Mouse (Mus musculus) heart, postnatal 0 days (tissue): ENCODE results near the gene Prss57. TPM values are rescaled to one million over a fixed set of nuclear protein-coding genes. Genes with fewer than 3 reads are reported as not detected.

Source experiments
- ATAC-seq: fragments of 200-750 bp; cut with Nextera tagmentation; 2 replicates; pipeline ENCODE4 v1.8.0; 2017; ENCODE audit warnings: low read depth, moderate number of reproducible peaks, moderate library complexity; ENCODE audit not compliant: insufficient read depth
- DNase-seq: peaks from one replicate; pipeline ENCODE4 v3.0.0-alpha.2; 2016; ENCODE audit warnings: low spot score
- H3K27ac ChIP-seq: fragments of 300-500 bp; sonication (generic); 2 replicates; pipeline ENCODE4 v1.5.1; 2014; ENCODE audit warnings: low read depth, mild to moderate bottlenecking
- H3K27me3 ChIP-seq: fragments of 300-500 bp; sonication (generic); 2 replicates; pipeline ENCODE4 v1.6.1; 2014; ENCODE audit warnings: low read length, mixed read lengths; ENCODE audit not compliant: control insufficient read depth, insufficient read depth
- H3K36me3 ChIP-seq: fragments of 300-500 bp; sonication (generic); replicated peaks from 2 replicates; pipeline ENCODE4 v1.6.1; 2014; ENCODE audit warnings: low read length, mixed read lengths; ENCODE audit not compliant: control insufficient read depth, insufficient read depth
- H3K4me1 ChIP-seq: fragments of 300-500 bp; sonication (generic); 2 replicates; pipeline ENCODE4 v1.6.1; 2014; ENCODE audit warnings: antibody characterized with exemption; ENCODE audit not compliant: control insufficient read depth, insufficient read depth
- H3K4me2 ChIP-seq: fragments of 300-500 bp; sonication (generic); 2 replicates; pipeline ENCODE4 v1.6.1; 2014; ENCODE audit warnings: low read depth, mild to moderate bottlenecking, low read length, moderate library complexity
- H3K4me3 ChIP-seq: fragments of 300-500 bp; sonication (generic); 2 replicates; pipeline ENCODE4 v1.5.1; 2014; ENCODE audit warnings: low read depth, low read length
- H3K9ac ChIP-seq: fragments of 300-500 bp; sonication (generic); replicated peaks from 2 replicates; pipeline ENCODE4 v1.6.1; 2014; ENCODE audit warnings: low read depth, low read length, mixed read lengths
- H3K9me3 ChIP-seq: fragments of 300-500 bp; sonication (generic); replicated peaks from 2 replicates; pipeline ENCODE4 v1.6.1; 2016; ENCODE audit warnings: low read length; ENCODE audit not compliant: control insufficient read depth
- CTCF ChIP-seq: IDR thresholded peaks from 2 replicates; pipeline ENCODE4 v1.5.1; 2016; ENCODE audit warnings: antibody characterized with exemption, control low read depth, low read depth
- EP300 ChIP-seq: IDR thresholded peaks from 2 replicates; pipeline ENCODE4 v1.6.1; 2016; ENCODE audit warnings: antibody characterized with exemption, low read depth
- WGBS: fragments of 180-500 bp; shearing (Covaris S2); extraction: QIAGEN DNeasy Blood & Tissue Kit; methylation state at CpG from one replicate; pipeline ENCODE4 v1.1.7; 2014; 5-methylcytosine and 5-hydroxymethylcytosine counted together
- polyA plus RNA-seq: library from polyadenylated mRNA; unstranded; fragments of >200 nt; fragmentation: Nextera tagmentation; extraction: Ambion mirVana; gene quantifications from 2 replicates; pipeline ENCODE4 v1.2.1, GENCODE M21; 2015
- total RNA-seq: library from RNA; depleted of rRNA; stranded (reverse); fragments of >200 nt; gene quantifications from 2 replicates; pipeline ENCODE4 v1.2.3, GENCODE M21; 2014; ENCODE audit warnings: low replicate concordance

Prss57 gene
- total and polyA plus RNA-seq, 2 experiments from 2014 or later, result 1.3 TPM; not detected in 1

DNA sequence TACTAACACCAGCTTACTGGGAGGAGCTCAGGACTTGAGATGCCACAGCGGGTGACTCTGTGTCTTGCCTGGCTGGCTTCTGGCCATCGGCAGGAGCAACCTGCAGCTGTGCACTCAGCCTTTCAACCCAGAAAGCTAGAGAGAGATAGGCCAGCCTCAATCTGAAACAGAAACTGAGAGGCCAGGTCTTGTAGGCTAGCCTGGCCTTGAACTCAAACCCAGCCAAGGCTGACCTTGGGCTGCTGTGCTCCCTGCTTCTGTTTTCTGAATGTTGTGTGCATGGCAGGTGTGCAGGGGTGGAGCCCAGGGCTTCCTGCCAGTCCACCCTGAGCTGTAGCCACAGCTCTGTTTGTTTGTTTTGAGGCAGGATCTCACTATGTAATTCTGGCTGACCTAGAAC, 17.6 kb downstream of the Prss57 start:
- no peak overlapping the region for H3K4me3 ChIP-seq
- H3K36me3 ChIP-seq, result no peaks in the 10 kb centered on the region
- H3K27me3 ChIP-seq, result 0 out of 2 replicates have a peak, but pooled peaks cover 3% of the 10 kb centered on the region
- no peak for DNase-seq
- H3K9ac ChIP-seq, result no peak overlapping the region
- peaks cover 4% of the 10 kb centered on the region for H3K9me3 ChIP-seq
- TF ChIP-seq CTCF (no peak), EP300 (no peak)
- WGBS, result 78% methylated on average over 2 of the region's 2 CpGs
- no peak overlapping the region for H3K27ac ChIP-seq
- peaks cover 3% of the 10 kb centered on the region for H3K4me1 ChIP-seq
- ATAC-seq, result no peak
- H3K4me2 ChIP-seq, result no peak overlapping the region

DNA sequence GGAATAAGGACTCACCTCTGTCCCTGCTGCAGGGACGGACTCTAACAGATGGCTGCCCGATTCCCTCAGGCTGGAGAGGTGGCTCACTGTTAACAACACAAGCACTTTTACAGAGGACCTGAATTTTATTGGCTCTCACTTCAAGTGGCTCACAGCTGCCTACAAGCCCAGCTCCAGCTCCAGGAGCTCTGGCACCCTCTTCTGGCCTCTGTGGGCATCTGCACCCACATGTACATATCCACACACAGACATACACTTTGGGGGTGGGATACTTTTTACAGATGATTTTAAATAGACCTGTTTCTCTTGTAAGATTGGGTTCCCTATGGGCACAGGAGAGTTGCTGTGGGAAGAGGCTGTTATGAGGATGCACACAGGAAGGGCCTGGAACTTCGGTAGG, 18.4 kb downstream of the Prss57 start:
- 92% methylated on average over 3 of the region's 3 CpGs for WGBS
- H3K27ac ChIP-seq, result no peak overlapping the region
- H3K9ac ChIP-seq, result no peak overlapping the region
- H3K36me3 ChIP-seq, result no peaks in the 10 kb centered on the region
- H3K27me3 ChIP-seq, result no peaks in the 10 kb centered on the region
- no peaks in the 10 kb centered on the region; the same call in 1 of the 2 replicates for H3K4me1 ChIP-seq
- peaks cover 4% of the 10 kb centered on the region for H3K9me3 ChIP-seq
- DNase-seq, result no peak
- ATAC-seq, result no peak
- H3K4me3 ChIP-seq, result no peak overlapping the region
- H3K4me2 ChIP-seq, result no peak overlapping the region
- TF ChIP-seq CTCF (0 out of 2 replicates have a peak, but pooled peaks have one; percentile 12), EP300 (no peak)

DNA sequence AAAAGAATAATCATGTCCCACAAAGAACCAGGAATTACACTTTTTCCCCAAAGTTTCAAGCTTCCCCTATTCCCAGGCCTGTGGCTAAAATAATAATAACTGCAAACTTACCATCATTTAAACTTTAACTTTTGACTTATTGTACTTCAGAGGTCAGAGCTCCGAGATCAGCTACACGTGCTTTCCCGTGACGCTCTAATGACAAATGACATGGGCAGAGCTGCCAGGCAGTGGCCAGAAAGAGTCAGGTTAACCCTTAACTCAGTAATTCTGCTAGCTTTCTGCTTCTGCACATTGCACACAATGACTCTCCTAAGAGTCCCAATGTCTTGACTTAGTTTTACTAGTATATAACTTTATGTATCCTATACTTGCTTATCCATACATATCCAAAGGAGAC, 21.4 kb downstream of the Prss57 start:
- no peak overlapping the region for H3K4me3 ChIP-seq
- TF ChIP-seq CTCF (no peak), EP300 (no peak)
- H3K4me2 ChIP-seq, result no peak overlapping the region
- H3K36me3 ChIP-seq, result no peaks in the 10 kb centered on the region
- DNase-seq, result no peak
- H3K9ac ChIP-seq, result no peak overlapping the region
- H3K4me1 ChIP-seq, result peaks cover 18% of the 10 kb centered on the region
- WGBS, result 69% methylated on average over 4 of the region's 4 CpGs
- ATAC-seq, result no peak
- H3K27me3 ChIP-seq, result no peaks in the 10 kb centered on the region
- no peak overlapping the region for H3K27ac ChIP-seq
- H3K9me3 ChIP-seq, result peaks cover 4% of the 10 kb centered on the region; the same call in 1 of the 2 replicates

DNA sequence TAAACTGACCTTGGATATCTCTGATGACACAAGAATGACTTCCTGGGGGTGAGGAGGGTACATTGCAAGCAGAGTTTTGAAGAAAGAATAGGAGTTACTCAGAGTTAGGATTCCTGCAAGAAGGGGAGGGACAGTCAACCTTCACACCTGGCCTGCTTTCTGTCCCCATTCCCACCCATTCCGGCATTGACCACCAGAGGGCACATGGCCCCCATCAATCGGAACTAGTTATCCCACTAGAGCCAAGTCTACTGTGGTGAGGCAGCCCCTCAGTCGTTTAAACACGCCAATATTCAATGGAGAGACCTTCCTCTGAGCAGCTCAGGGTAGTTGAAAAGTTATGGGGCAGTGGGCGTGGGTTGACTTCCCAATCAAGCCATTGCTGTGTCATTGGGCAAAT, 22.4 kb downstream of the Prss57 start:
- Histone ChIP-seq H3K9ac (no peak overlapping the region), H3K27me3 (no peaks in the 10 kb centered on the region), H3K27ac (no peak overlapping the region), H3K4me2 (no peak overlapping the region), H3K36me3 (no peaks in the 10 kb centered on the region), H3K4me3 (no peak overlapping the region), H3K9me3 (peaks cover 4% of the 10 kb centered on the region; the same call in 1 of the 2 replicates), H3K4me1 (peaks cover 27% of the 10 kb centered on the region)
- 4% methylated on average over 5 of the region's 5 CpGs for WGBS
- TF ChIP-seq CTCF (peak; percentile 93), EP300 (no peak)
- peak; percentile 37 for DNase-seq
- no peak for ATAC-seq

DNA sequence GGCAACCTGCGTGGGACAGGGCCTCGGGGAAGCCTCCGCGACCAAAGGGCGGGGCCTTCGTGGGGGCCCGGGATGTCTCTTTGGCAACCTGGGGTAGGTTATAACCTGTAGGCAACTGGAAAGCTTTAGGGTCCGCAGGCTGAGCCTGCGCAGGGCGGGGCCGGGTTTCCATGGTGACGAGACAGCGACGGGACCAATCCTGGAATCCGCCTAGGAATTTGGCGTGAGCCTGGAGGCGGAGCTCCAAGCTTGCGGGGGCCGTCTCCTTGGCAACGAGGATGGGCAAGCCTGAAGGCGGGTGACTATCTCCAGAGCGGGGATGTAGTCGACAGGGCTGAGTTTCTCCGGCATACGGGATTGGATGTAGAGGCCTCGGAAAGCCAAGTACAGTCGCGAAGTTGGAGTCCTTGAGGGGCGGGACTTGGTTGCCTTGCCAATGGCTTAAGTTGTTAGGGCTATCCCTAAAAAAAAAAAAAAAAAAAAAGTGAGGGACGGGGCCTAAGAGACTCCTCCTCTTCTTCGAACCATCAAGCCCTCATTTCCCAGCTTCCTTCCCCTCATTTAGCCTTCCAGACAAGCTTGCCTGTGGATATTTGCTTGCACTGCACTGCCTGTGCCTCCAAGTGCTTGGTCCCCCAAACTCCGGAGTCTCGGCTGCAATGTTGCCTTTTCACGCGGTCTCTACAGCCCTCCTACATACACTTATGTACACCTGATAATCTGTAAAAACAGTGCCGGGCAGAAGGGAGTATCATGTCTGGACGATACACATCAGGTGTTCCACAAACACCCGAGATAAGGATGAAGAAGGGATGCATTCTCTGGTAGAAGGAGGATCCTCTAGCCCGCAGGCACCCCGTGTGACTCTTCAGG, 23.2 kb downstream of the Prss57 start:
- Histone ChIP-seq H3K9ac (0 out of 2 replicates have a peak overlapping the region, but pooled peaks have one; percentile 22), H3K27ac (peak overlapping the region; percentile 81), H3K9me3 (peaks cover 4% of the 10 kb centered on the region; the same call in 1 of the 2 replicates), H3K4me3 (peak overlapping the region; percentile 88), H3K4me2 (peak overlapping the region; percentile 77), H3K27me3 (no peaks in the 10 kb centered on the region), H3K36me3 (no peaks in the 10 kb centered on the region), H3K4me1 (peaks cover 31% of the 10 kb centered on the region)
- TF ChIP-seq EP300, result no peak
- TF ChIP-seq CTCF, result no peak
- 11% methylated on average over 40 of the region's 40 CpGs for WGBS
- DNase-seq (peak; percentile 74), ATAC-seq (peak; percentile 54)
